Mouse (Mus musculus): ENCODE data around the gene Olfr1361. TPM values are rescaled to one million over a fixed set of nuclear protein-coding genes. Genes with fewer than 3 reads are reported as not detected.

Olfr1361 gene
- not detected for total RNA-seq (2023)

GRCm38 (mm10) chr13:21663286-21663685 is at the start of gene Olfr1361:
Gene Olfr1361, minus strand, starts transcription at chr13:21663386.

GRCm38 (mm10) chr13:21697811-21698210 is 34.6 kb upstream of the Olfr1361 start, which contains the start of gene Olfr1359:
Gene Olfr1359, plus strand, starts transcription at chr13:21698111.

GRCm38 (mm10) chr13:21677305-21677704 is 14.1 kb upstream of the Olfr1361 start, which contains the start of gene Olfr1360:
Gene Olfr1360, minus strand, starts transcription at chr13:21677405.

GRCm38 (mm10) chr13:21642418-21642817 is 20.8 kb downstream of the Olfr1361 start, which contains the start of gene Olfr11:
Gene Olfr11, minus strand, starts transcription at chr13:21642518.

GRCm38 (mm10) chr13:21613922-21614321 is 49.3 kb downstream of the Olfr1361 start, which contains the start of gene Olfr1362:
Gene Olfr1362, minus strand, starts transcription at chr13:21614022.

Other genes starting within 250 kb of the Olfr1361 start
- under 1 TPM; 0.73 to 0.98 TPM for gene Pgbd1, start 222.3 kb downstream of the Olfr1361 start, total RNA-seq (2023)
- 10 to 100 TPM; 54.1 to 55.3 TPM for gene Zscan26, start 209.7 kb downstream of the Olfr1361 start, total RNA-seq (2023)
- not detected for gene Nkapl, start 194.9 kb downstream of the Olfr1361 start, total RNA-seq (2023)
- not detected for gene Zkscan4, start 184.5 kb downstream of the Olfr1361 start, total RNA-seq (2023)
- gene Gm10065, start 183.9 kb downstream of the Olfr1361 start, total RNA-seq (2023): not detected
- 1 to 10 TPM; 4.4 to 5.9 TPM for gene AK157302, start 168.2 kb downstream of the Olfr1361 start, total RNA-seq (2023)
- 10 to 100 TPM; 10.6 to 15.1 TPM for gene Gm11273, start 162.0 kb downstream of the Olfr1361 start, total RNA-seq (2023)
- gene Zkscan8, start 132.3 kb downstream of the Olfr1361 start, total RNA-seq (2023): 10 to 100 TPM; 11.1 to 11.3 TPM
- gene Olfr1366, start 120.6 kb downstream of the Olfr1361 start, total RNA-seq (2023): not detected
- not detected for gene Olfr1535, start 103.5 kb downstream of the Olfr1361 start, total RNA-seq (2023)
- gene Olfr1364, start 81.6 kb downstream of the Olfr1361 start, total RNA-seq (2023): not detected
- gene Olfr1362, start 49.4 kb downstream of the Olfr1361 start, total RNA-seq (2023): not detected
- not detected for gene Olfr11, start 20.9 kb downstream of the Olfr1361 start, total RNA-seq (2023)
- not detected for gene Olfr1360, start 14.0 kb upstream of the Olfr1361 start, total RNA-seq (2023)
- not detected for gene Olfr1359, start 34.7 kb upstream of the Olfr1361 start, total RNA-seq (2023)
- gene Hist1h2bl, start 52.8 kb upstream of the Olfr1361 start, total RNA-seq (2023): 100 to 1,000 TPM in 1 of 2 experiments, 10 to 100 TPM in 1; 41.0 to 101 TPM
- 10 to 100 TPM; 69.0 to 85.5 TPM for gene Hist1h2ai, start 53.0 kb upstream of the Olfr1361 start, total RNA-seq (2023)
- gene Hist1h3h, start 54.3 kb upstream of the Olfr1361 start, total RNA-seq (2023): 100 to 1,000 TPM in 1 of 2 experiments, 10 to 100 TPM in 1; 63.3 to 163 TPM
- 10 to 100 TPM in 1 of 2 experiments, 1 to 10 TPM in 1; 9.3 to 35.0 TPM for gene Hist1h2bm, start 58.7 kb upstream of the Olfr1361 start, total RNA-seq (2023)
- 10 to 100 TPM in 1 of 2 experiments, 1 to 10 TPM in 1; 9.9 to 32.0 TPM for gene Hist1h4j, start 71.7 kb upstream of the Olfr1361 start, total RNA-seq (2023)
- 100 to 1,000 TPM; 339 to 539 TPM for gene Hist1h4k, start 87.1 kb upstream of the Olfr1361 start, total RNA-seq (2023)
- gene Hist1h2ak, start 90.4 kb upstream of the Olfr1361 start, total RNA-seq (2023): 10 to 100 TPM; 34.6 to 52.1 TPM
- 100 to 1,000 TPM in 1 of 2 experiments, 10 to 100 TPM in 1; 62.8 to 108 TPM for gene Hist1h2bn, start 90.7 kb upstream of the Olfr1361 start, total RNA-seq (2023)
- 10 to 100 TPM; 20.5 to 68.4 TPM for gene Hist1h1b, start 117.2 kb upstream of the Olfr1361 start, total RNA-seq (2023)
- gene Hist1h3i, start 120.0 kb upstream of the Olfr1361 start, total RNA-seq (2023): 100 to 1,000 TPM in 1 of 2 experiments, 10 to 100 TPM in 1; 89.3 to 207 TPM
- gene Hist1h2an, start 123.8 kb upstream of the Olfr1361 start, total RNA-seq (2023): 10 to 100 TPM in 1 of 2 experiments, 1 to 10 TPM in 1; 8.2 to 18.6 TPM
- 10 to 100 TPM; 22.1 to 55.1 TPM for gene Hist1h2bp, start 124.1 kb upstream of the Olfr1361 start, total RNA-seq (2023)
- gene Hist1h2bq, start 146.8 kb upstream of the Olfr1361 start, total RNA-seq (2023): 100 to 1,000 TPM in 1 of 2 experiments, 10 to 100 TPM in 1; 85.1 to 138 TPM
- 100 to 1,000 TPM; 104 to 232 TPM for gene Hist1h2ao, start 147.1 kb upstream of the Olfr1361 start, total RNA-seq (2023)
- gene Hist1h4m, start 148.4 kb upstream of the Olfr1361 start, total RNA-seq (2023): 100 to 1,000 TPM; 266 to 341 TPM
- 100 to 1,000 TPM in 1 of 2 experiments, 10 to 100 TPM in 1; 17.4 to 191 TPM for gene Hist1h4n, start 168.8 kb upstream of the Olfr1361 start, total RNA-seq (2023)
- gene Hist1h2ap, start 170.1 kb upstream of the Olfr1361 start, total RNA-seq (2023): 10 to 100 TPM; 52.5 to 94.4 TPM
- gene Hist1h2br, start 170.4 kb upstream of the Olfr1361 start, total RNA-seq (2023): 100 to 1,000 TPM in 1 of 2 experiments, 10 to 100 TPM in 1; 85.9 to 136 TPM